Mouse (Mus musculus) forebrain, embryonic 11.5 days (tissue): ENCODE measurements around the gene Gm16181. TPM values are rescaled to one million over a fixed set of nuclear protein-coding genes. Genes with fewer than 3 reads are reported as not detected.

Experiments
- ATAC-seq: fragments of 200-750 bp; cut with Nextera tagmentation; replicated peaks from 2 replicates; pipeline ENCODE4 v1.8.0; 2017; ENCODE audit warnings: moderate TSS enrichment; ENCODE audit not compliant: low FRiP score
- DNase-seq: peaks from one replicate; pipeline ENCODE4 v3.0.0-alpha.2; 2017; ENCODE audit warnings: low spot score
- H3K27ac ChIP-seq: fragments of 300-500 bp; sonication (generic); 2 replicates; pipeline ENCODE4 v1.5.1; 2014; ENCODE audit warnings: low read depth, low read length
- H3K27me3 ChIP-seq: fragments of 300-500 bp; sonication (generic); 2 replicates; pipeline ENCODE4 v1.6.1; 2014; ENCODE audit warnings: mild to moderate bottlenecking, low read length, mixed read lengths; ENCODE audit not compliant: control insufficient read depth, insufficient read depth
- H3K36me3 ChIP-seq: fragments of 300-500 bp; sonication (generic); 2 replicates; pipeline ENCODE4 v1.6.1; 2014; ENCODE audit warnings: mild to moderate bottlenecking, low read length, moderate library complexity, mixed read lengths; ENCODE audit not compliant: control insufficient read depth, insufficient read depth
- H3K4me1 ChIP-seq: fragments of 300-500 bp; sonication (generic); replicated peaks from 2 replicates; pipeline ENCODE4 v1.6.1; 2014; ENCODE audit warnings: low read length, mixed read lengths; ENCODE audit not compliant: control insufficient read depth, insufficient read depth
- H3K4me2 ChIP-seq: fragments of 300-500 bp; sonication (generic); 2 replicates; pipeline ENCODE4 v1.6.1; 2014; ENCODE audit warnings: low read depth, mild to moderate bottlenecking, low read length, moderate library complexity, mixed read lengths; ENCODE audit not compliant: severe bottlenecking
- H3K4me3 ChIP-seq: fragments of 300-500 bp; sonication (generic); 2 replicates; pipeline ENCODE4 v1.5.1; 2014; ENCODE audit warnings: low read depth, low read length
- H3K9ac ChIP-seq: fragments of 300-500 bp; sonication (generic); 2 replicates; pipeline ENCODE4 v1.6.1; 2014; ENCODE audit warnings: low read length
- H3K9me3 ChIP-seq: fragments of 300-500 bp; sonication (generic); 2 replicates; pipeline ENCODE4 v1.6.1; 2016; ENCODE audit warnings: low read length, mixed read lengths; ENCODE audit not compliant: control insufficient read depth
- WGBS: fragments of 180-500 bp; shearing (Covaris S2); extraction: QIAGEN DNeasy Blood & Tissue Kit; methylation state at CpG from one replicate; pipeline ENCODE4 v1.1.7; 2014; 5-methylcytosine and 5-hydroxymethylcytosine counted together
- polyA plus RNA-seq: library from polyadenylated mRNA; unstranded; fragments of >200 nt; fragmentation: Nextera tagmentation; extraction: Ambion mirVana; gene quantifications from 2 replicates; pipeline ENCODE4 v1.2.1, GENCODE M21; 2014

The Gm16181 gene
- polyA plus RNA-seq, 1 experiment from 2014 or later: not detected

GRCm38 (mm10) chr17:35218516-35219193, 2.0 kb upstream of the Gm16181 start:
- H3K36me3 ChIP-seq: peaks cover 5% of the 10 kb centered on the region; the same call in 1 of the 2 replicates
- no peak overlapping the region for H3K9ac ChIP-seq
- ATAC-seq (no peak), DNase-seq (no peak)
- no peak overlapping the region for H3K4me3 ChIP-seq
- H3K27ac ChIP-seq: no peak overlapping the region
- no peaks in the 10 kb centered on the region for H3K9me3 ChIP-seq
- WGBS: 86% methylated on average over 18 of the region's 18 CpGs
- no peaks in the 10 kb centered on the region for H3K27me3 ChIP-seq
- no peak overlapping the region for H3K4me2 ChIP-seq
- H3K4me1 ChIP-seq: no peaks in the 10 kb centered on the region

- H3K9me3 ChIP-seq: no peaks in the 10 kb centered on the region
- no peak overlapping the region for H3K4me2 ChIP-seq
- H3K9ac ChIP-seq: no peak overlapping the region
- H3K27me3 ChIP-seq: no peaks in the 10 kb centered on the region
- H3K4me1 ChIP-seq: no peaks in the 10 kb centered on the region
- ATAC-seq: no peak
- H3K36me3 ChIP-seq: peaks cover 5% of the 10 kb centered on the region; the same call in 1 of the 2 replicates
- no peak overlapping the region for H3K27ac ChIP-seq
- WGBS: 94% methylated on average over 6 of the region's 6 CpGs
- DNase-seq: no peak
- H3K4me3 ChIP-seq: no peak overlapping the region
Measured at GRCm38 (mm10) chr17:35219601-35220041, 1.0 kb upstream of the Gm16181 start.

GRCm38 (mm10) chr17:35222299-35222698, 1.7 kb downstream of the Gm16181 start:
- no peaks in the 10 kb centered on the region for H3K4me1 ChIP-seq
- no peak for ATAC-seq
- no peak for DNase-seq
- WGBS: 86% methylated on average over 6 of the region's 6 CpGs
- H3K4me3 ChIP-seq: no peak overlapping the region
- no peak overlapping the region for H3K27ac ChIP-seq
- no peak overlapping the region for H3K9ac ChIP-seq
- no peak overlapping the region for H3K4me2 ChIP-seq
- no peaks in the 10 kb centered on the region for H3K9me3 ChIP-seq
- no peaks in the 10 kb centered on the region for H3K27me3 ChIP-seq
- H3K36me3 ChIP-seq: peaks cover 5% of the 10 kb centered on the region; the same call in 1 of the 2 replicates

GRCm38 (mm10) chr17:35224641-35225040, 4.0 kb downstream of the Gm16181 start:
- peaks cover 7% of the 10 kb centered on the region; the same call in 1 of the 2 replicates for H3K36me3 ChIP-seq

GRCm38 (mm10) chr17:35225456-35225855, 4.8 kb downstream of the Gm16181 start:
- no peak for ATAC-seq
- no peak overlapping the region for H3K27ac ChIP-seq
- no peak overlapping the region for H3K9ac ChIP-seq
- no peaks in the 10 kb centered on the region for H3K4me1 ChIP-seq
- no peak overlapping the region for H3K4me3 ChIP-seq
- H3K36me3 ChIP-seq: peaks cover 5% of the 10 kb centered on the region; the same call in 1 of the 2 replicates
- H3K27me3 ChIP-seq: no peaks in the 10 kb centered on the region
- WGBS: 96% methylated on average over 5 of the region's 5 CpGs
- no peaks in the 10 kb centered on the region for H3K9me3 ChIP-seq
- no peak for DNase-seq
- H3K4me2 ChIP-seq: no peak overlapping the region

More at GRCm38 (mm10) chr17:35224641-35225040, 4.0 kb downstream of the Gm16181 start:
- H3K9ac ChIP-seq: no peak overlapping the region
- 96% methylated on average over 4 of the region's 4 CpGs for WGBS
- H3K27ac ChIP-seq: no peak overlapping the region
- ATAC-seq (no peak), DNase-seq (no peak)
- H3K4me1 ChIP-seq: no peaks in the 10 kb centered on the region
- H3K4me3 ChIP-seq: no peak overlapping the region
- H3K9me3 ChIP-seq: no peaks in the 10 kb centered on the region
- no peak overlapping the region for H3K4me2 ChIP-seq
- no peaks in the 10 kb centered on the region for H3K27me3 ChIP-seq

GRCm38 (mm10) chr17:35226561-35227046, 6.0 kb downstream of the Gm16181 start:
- Histone ChIP-seq H3K27me3 (no peaks in the 10 kb centered on the region), H3K36me3 (peaks cover 3% of the 10 kb centered on the region; the same call in 1 of the 2 replicates), H3K4me3 (no peak overlapping the region), H3K4me1 (no peaks in the 10 kb centered on the region), H3K9ac (no peak overlapping the region), H3K9me3 (no peaks in the 10 kb centered on the region), H3K4me2 (no peak overlapping the region), H3K27ac (no peak overlapping the region)
- WGBS: 89% methylated on average over 14 of the region's 14 CpGs
- ATAC-seq (no peak), DNase-seq (no peak)

- no peak for DNase-seq
- H3K36me3 ChIP-seq: peaks cover 3% of the 10 kb centered on the region; the same call in 1 of the 2 replicates
- H3K4me1 ChIP-seq: peaks cover 2% of the 10 kb centered on the region; the same call in 1 of the 2 replicates
- H3K27ac ChIP-seq: no peak overlapping the region
- H3K9ac ChIP-seq: no peak overlapping the region; the same call in 1 of the 2 replicates
- WGBS: 91% methylated on average over 10 of the region's 10 CpGs
- no peaks in the 10 kb centered on the region for H3K27me3 ChIP-seq
- no peak overlapping the region for H3K4me2 ChIP-seq
- no peaks in the 10 kb centered on the region for H3K9me3 ChIP-seq
- no peak for ATAC-seq
- no peak overlapping the region for H3K4me3 ChIP-seq
Measured at GRCm38 (mm10) chr17:35231022-35231421, 10.4 kb downstream of the Gm16181 start.

- ATAC-seq (no peak), DNase-seq (peak; percentile 91)
- Histone ChIP-seq H3K9me3 (no peaks in the 10 kb centered on the region), H3K4me2 (no peak overlapping the region), H3K36me3 (peaks cover 3% of the 10 kb centered on the region; the same call in 1 of the 2 replicates), H3K4me3 (no peak overlapping the region), H3K27me3 (no peaks in the 10 kb centered on the region), H3K4me1 (peaks cover 2% of the 10 kb centered on the region; the same call in 1 of the 2 replicates), H3K27ac (no peak overlapping the region), H3K9ac (no peak overlapping the region)
- 17% methylated on average over 12 of the region's 12 CpGs for WGBS
Measured at GRCm38 (mm10) chr17:35232043-35232442, 11.4 kb downstream of the Gm16181 start.
